Mouse (Mus musculus) ES-Bruce4 (cell line): Measurements from ENCODE around the gene Krt90. TPM values are rescaled to one million over a fixed set of nuclear protein-coding genes. Genes with fewer than 3 reads are reported as not detected.
"Not testable (repeated sequence)": the region's sequence is repeated elsewhere in the genome, so short reads cannot be mapped to it uniquely, and the experiment has no call there.

ENCODE experiments used
- H3K27ac ChIP-seq: 2 replicates; pipeline ENCODE4 v1.5.1; 2012; ENCODE audit warnings: low read length, inconsistent platforms; ENCODE audit not compliant: insufficient read depth
- H3K27me3 ChIP-seq: 2 replicates; pipeline ENCODE4 v1.6.1; 2012; ENCODE audit warnings: mild to moderate bottlenecking, low read length, inconsistent platforms; ENCODE audit not compliant: control insufficient read depth, poor library complexity, insufficient read depth, severe bottlenecking
- H3K36me3 ChIP-seq: 2 replicates; pipeline ENCODE4 v1.6.1; 2012; ENCODE audit warnings: inconsistent platforms, mild to moderate bottlenecking, low read length, moderate library complexity; ENCODE audit not compliant: control insufficient read depth, poor library complexity, insufficient read depth, severe bottlenecking
- H3K4me1 ChIP-seq: one replicate; pipeline ENCODE4 v1.8.1; 2011; ENCODE audit warnings: low read length; ENCODE audit not compliant: control insufficient read depth, insufficient read depth
- H3K4me3 ChIP-seq: 2 replicates; pipeline ENCODE4 v1.5.1; 2011; ENCODE audit warnings: low read depth, mild to moderate bottlenecking, low read length
- H3K9ac ChIP-seq: 2 replicates; pipeline ENCODE4 v1.6.1; 2012; ENCODE audit warnings: low read depth, mild to moderate bottlenecking, inconsistent platforms; ENCODE audit not compliant: poor library complexity, severe bottlenecking
- H3K9me3 ChIP-seq: replicated peaks from 2 replicates; pipeline ENCODE4 v1.6.1; 2012; ENCODE audit warnings: mild to moderate bottlenecking, low read length, inconsistent platforms; ENCODE audit not compliant: control insufficient read depth, poor library complexity, insufficient read depth, severe bottlenecking
- CTCF ChIP-seq: IDR thresholded peaks from one replicate; pipeline ENCODE4 v1.8.1; 2011; ENCODE audit warnings: low read depth, low read length
- EP300 ChIP-seq: IDR thresholded peaks from 2 replicates; pipeline ENCODE4 v1.6.1; 2011; ENCODE audit warnings: low read depth, low read length; ENCODE audit not compliant: insufficient read depth
- POLR2A ChIP-seq: IDR thresholded peaks from one replicate; pipeline ENCODE4 v1.8.1; 2011; ENCODE audit warnings: low read length; ENCODE audit not compliant: insufficient read depth
- polyA plus RNA-seq: library from polyadenylated mRNA; stranded (reverse); fragments of >200 nt; gene quantifications from 2 replicates; pipeline ENCODE4 v1.2.4, GENCODE M21; 2011; ENCODE audit warnings: low read depth; ENCODE audit not compliant: missing spikeins, insufficient read depth, insufficient read length

Gene Krt90
- polyA plus RNA-seq, 1 experiment: not detected

DNA sequence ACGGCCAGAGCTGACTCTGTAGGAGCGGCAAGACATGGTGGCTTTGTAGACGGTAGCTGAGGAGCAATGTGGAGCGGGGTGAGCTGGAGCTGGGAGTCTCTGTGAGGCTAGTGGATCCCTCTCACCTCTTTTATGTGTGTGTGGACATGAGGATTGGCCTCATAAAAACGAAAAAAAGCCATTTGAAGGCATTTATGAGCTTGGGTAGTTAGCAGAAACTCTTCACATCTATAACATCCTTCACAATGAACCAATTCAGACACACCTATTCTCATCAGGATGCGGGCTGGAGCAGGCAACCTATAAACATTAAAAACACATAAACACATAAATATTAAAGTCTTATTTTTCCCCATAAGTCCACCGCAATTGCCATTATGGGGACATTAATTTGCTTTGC, 30.0 kb downstream of the Krt90 start, which contains the start of gene Krt84:
Krt84 (minus strand) TSS at position 101 of the 400 bp plus-strand sequence.
- no peaks in the 10 kb centered on the region for H3K36me3 ChIP-seq
- no peak within 1 kb of the TSS for H3K9ac ChIP-seq
- no peak for TF ChIP-seq POLR2A
- TF ChIP-seq EP300: no peak
- no peak within 1 kb of the TSS for H3K4me3 ChIP-seq
- H3K27ac ChIP-seq: no peak within 1 kb of the TSS
- H3K4me1 ChIP-seq: no peaks in the 10 kb centered on the region
- H3K9me3 ChIP-seq: no peaks in the 10 kb centered on the region
- no peaks in the 10 kb centered on the region for H3K27me3 ChIP-seq

DNA sequence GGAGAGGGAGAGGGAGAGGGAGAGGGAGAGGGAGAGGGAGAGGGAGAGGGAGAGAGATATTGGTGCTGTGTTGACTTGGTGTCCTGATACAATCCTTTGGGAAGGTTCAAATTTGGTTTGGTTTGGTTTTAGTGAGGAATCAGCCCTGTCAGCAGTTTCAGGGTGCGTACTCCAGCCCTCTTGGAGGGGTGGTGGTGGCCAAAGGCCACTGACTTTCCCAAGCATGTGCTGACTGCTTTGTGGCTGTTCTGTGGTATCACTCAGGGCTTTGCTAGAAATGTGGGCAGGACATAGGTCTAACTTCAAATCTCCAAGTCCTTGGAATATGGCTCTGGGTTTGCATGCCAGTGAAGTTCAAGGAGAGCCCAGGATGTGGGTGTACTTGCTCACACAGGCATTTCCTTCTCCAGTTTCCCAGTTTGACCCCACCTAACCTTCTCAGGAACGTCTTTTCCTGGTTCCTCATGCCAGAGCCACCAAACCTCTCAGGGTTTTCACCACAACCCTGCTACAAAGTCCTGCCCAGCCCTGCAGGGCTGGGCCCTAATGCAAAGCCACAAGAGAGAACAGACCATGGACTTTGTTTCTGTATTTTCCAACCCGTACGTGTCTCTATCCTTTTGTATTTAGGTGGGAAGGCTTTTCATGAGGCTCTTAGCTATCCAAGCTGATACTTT, 40.1 kb downstream of the Krt90 start:
- no peaks in the 10 kb centered on the region for H3K4me1 ChIP-seq
- H3K9me3 ChIP-seq: no peaks in the 10 kb centered on the region
- H3K27ac ChIP-seq: no peak overlapping the region
- no peak for TF ChIP-seq EP300
- TF ChIP-seq CTCF: no peak
- TF ChIP-seq POLR2A: no peak
- H3K4me3 ChIP-seq: no peak overlapping the region
- no peak overlapping the region for H3K9ac ChIP-seq
- H3K36me3 ChIP-seq: no peaks in the 10 kb centered on the region
- no peaks in the 10 kb centered on the region for H3K27me3 ChIP-seq

DNA sequence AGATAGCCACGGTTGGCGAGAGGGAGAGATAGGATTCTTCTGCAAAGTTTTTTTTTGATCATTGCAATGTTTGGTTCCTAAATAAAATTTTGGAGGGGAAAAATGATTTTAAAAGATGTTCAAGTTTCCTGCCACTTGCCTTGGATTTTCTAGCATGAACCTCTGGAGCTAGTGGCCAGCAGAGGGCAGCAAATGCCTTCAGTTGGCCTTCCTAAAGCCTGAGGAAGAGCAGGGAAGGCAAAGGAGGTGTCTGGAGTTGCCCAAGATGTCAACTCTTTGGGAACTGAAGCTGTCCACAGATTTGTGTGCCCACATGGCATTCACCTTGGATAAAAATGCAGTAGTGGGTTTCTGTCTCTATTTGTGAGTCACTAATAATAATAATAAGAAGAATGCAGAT, 43.0 kb downstream of the Krt90 start:
- Histone ChIP-seq H3K4me1 (no peaks in the 10 kb centered on the region), H3K9ac (no peak overlapping the region), H3K36me3 (no peaks in the 10 kb centered on the region), H3K27ac (no peak overlapping the region), H3K27me3 (no peaks in the 10 kb centered on the region), H3K4me3 (no peak overlapping the region), H3K9me3 (no peaks in the 10 kb centered on the region)
- TF ChIP-seq POLR2A (no peak), CTCF (peak; percentile 84)

DNA sequence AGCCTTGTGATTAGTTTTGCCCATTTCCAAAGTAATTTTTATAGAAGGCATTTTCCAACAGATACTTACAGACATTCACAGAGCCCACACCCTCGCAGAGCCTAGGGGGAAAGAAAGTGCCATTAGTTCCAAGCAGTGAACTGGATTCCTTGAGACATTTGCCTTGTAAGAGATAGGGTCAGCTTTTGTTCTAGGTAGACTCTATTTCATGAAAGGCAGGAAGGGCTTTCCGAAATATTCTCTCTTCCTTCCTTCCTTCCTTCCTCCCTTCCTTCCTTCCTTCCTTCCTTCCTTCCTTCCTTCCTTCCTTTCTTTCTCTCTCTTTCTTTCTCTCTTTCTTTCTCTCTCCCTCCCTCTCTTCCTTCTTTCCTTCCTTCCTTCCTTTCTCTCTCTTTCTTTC, 45.6 kb downstream of the Krt90 start, which contains the start of gene Gm49425:
Gm49425 (minus strand) TSS at position 101 of the 400 bp plus-strand sequence.
- H3K9ac ChIP-seq, H3K4me1 ChIP-seq, H3K4me3 ChIP-seq, H3K27ac ChIP-seq, H3K27me3 ChIP-seq, H3K36me3 ChIP-seq, H3K9me3 ChIP-seq: not testable (repeated sequence)

DNA sequence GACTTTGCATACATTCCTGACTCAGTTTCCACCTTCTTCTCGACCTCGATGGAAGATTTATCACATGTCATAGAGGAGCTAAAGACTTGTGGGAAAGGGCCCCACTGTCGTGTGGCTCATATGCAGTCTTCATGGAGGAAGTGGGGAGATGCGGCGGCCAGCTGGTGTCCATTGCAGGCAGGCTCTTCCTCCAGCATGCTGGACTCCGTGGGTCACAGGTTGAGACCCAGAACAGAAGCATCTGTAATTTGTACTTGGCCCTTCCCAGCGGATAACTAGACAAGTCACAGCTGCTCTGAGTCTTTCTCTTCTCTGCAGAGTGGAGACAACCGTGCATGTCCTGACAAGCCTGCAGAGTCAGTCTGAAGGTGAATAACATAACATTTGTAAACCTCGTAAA, 54.5 kb downstream of the Krt90 start:
- TF ChIP-seq EP300 (no peak), CTCF (no peak), POLR2A (no peak)
- no peaks in the 10 kb centered on the region for H3K36me3 ChIP-seq
- no peaks in the 10 kb centered on the region for H3K4me1 ChIP-seq
- H3K4me3 ChIP-seq: no peak overlapping the region
- no peaks in the 10 kb centered on the region for H3K27me3 ChIP-seq
- H3K9ac ChIP-seq: no peak overlapping the region
- H3K27ac ChIP-seq: no peak overlapping the region
- H3K9me3 ChIP-seq: no peaks in the 10 kb centered on the region

DNA sequence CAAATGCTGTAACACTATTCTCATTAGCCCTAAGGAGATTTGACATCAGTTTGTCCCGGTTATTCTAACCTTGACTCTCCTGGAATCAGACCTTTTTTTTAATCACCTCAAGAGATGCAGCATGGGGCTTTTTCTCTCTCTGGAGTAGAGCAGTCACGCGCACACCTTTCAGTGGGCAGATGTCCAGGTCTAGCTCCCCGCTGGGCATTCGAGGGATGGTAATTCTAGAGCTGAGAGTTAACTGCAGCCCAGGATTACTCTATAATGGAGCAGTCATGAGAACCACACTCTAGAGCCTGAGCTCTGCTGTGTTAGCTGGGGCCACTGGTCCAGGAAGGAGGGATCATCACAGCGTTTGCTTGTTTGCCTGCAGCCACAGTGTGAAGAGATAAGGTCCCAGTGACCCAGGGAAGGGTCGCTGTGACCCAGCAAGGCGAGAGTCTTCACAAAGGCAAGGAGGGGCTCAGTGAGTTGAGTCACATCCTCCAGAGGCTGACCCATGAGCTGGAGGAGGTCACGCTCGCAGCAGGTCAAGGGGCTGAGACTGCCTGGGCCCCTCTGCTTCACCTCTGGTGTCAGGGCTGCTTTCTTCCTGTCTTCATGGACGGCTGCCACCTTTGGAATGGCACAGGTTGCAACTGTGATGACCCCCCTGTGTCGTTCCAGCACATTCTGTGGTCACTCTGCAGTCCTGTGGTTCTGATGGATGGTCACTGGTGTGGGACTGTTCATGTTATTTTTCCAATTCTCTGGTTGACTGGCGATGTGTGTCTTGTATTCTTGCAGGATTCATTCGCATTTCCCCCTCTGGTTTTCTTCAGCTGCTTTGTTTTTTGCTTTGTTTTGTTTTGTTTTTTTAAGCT, 55.6 kb downstream of the Krt90 start:
- H3K36me3 ChIP-seq: no peaks in the 10 kb centered on the region
- no peak overlapping the region for H3K27ac ChIP-seq

More for the DNA sequence above, 55.6 kb downstream of the Krt90 start:
- Histone ChIP-seq H3K9me3 (no peaks in the 10 kb centered on the region), H3K4me1 (no peaks in the 10 kb centered on the region), H3K9ac (no peak overlapping the region), H3K27me3 (no peaks in the 10 kb centered on the region), H3K4me3 (no peak overlapping the region)
- no peak for TF ChIP-seq CTCF
- TF ChIP-seq EP300: no peak
- TF ChIP-seq POLR2A: no peak

Other genes with a start within 250 kb of the Krt90 start
- 1.1 and 1.6 TPM in 2 replicates for gene Krt80, start 192.8 kb downstream of the Krt90 start, polyA plus RNA-seq
- 30.7 and 36.4 TPM in 2 replicates for gene Krt7, start 151.9 kb downstream of the Krt90 start, polyA plus RNA-seq
- not detected in 2 replicates for gene Krt87, start 124.1 kb downstream of the Krt90 start, polyA plus RNA-seq
- gene Krt88, start 115.2 kb downstream of the Krt90 start, polyA plus RNA-seq: not detected in 2 replicates
- gene Krt81, start 99.2 kb downstream of the Krt90 start, polyA plus RNA-seq: not detected in 2 replicates
- gene Krt86, start 89.5 kb downstream of the Krt90 start, polyA plus RNA-seq: not detected in 2 replicates
- not detected in 2 replicates for gene Krt83, start 71.4 kb downstream of the Krt90 start, polyA plus RNA-seq
- gene Gm49425, start 45.7 kb downstream of the Krt90 start, polyA plus RNA-seq: not detected in 2 replicates
- gene Krt84, start 30.1 kb downstream of the Krt90 start, polyA plus RNA-seq: not detected in 2 replicates
- not detected in 2 replicates for gene Krt82, start 12.3 kb downstream of the Krt90 start, polyA plus RNA-seq
- gene Krt75, start 11.0 kb upstream of the Krt90 start, polyA plus RNA-seq: not detected in 2 replicates
- gene Gm5414, start 65.2 kb upstream of the Krt90 start, polyA plus RNA-seq: not detected in 2 replicates
- gene Gm5478, start 84.4 kb upstream of the Krt90 start, polyA plus RNA-seq: not detected in 2 replicates
- not detected in 2 replicates for gene Krt6b, start 117.3 kb upstream of the Krt90 start, polyA plus RNA-seq
- gene Krt6a, start 131.4 kb upstream of the Krt90 start, polyA plus RNA-seq: not detected in 2 replicates
- not detected in 2 replicates for gene Krt5, start 149.9 kb upstream of the Krt90 start, polyA plus RNA-seq
- not detected in 2 replicates for gene Krt71, start 180.2 kb upstream of the Krt90 start, polyA plus RNA-seq
- not detected in 2 replicates for gene Krt72, start 223.5 kb upstream of the Krt90 start, polyA plus RNA-seq
- gene Krt73, start 239.4 kb upstream of the Krt90 start, polyA plus RNA-seq: not detected in 2 replicates